Mouse (Mus musculus) CH12.LX (cell line): Measurements from ENCODE around the gene Son. TPM values are rescaled to one million over a fixed set of nuclear protein-coding genes. Genes with fewer than 3 reads are reported as not detected.
A peak's percentile ranks its signal among the peaks of the same experiment; 100 is the strongest.

Experiments
- DNase-seq: peaks from one replicate; pipeline ENCODE4 v3.0.0-alpha.2; 2013; ENCODE audit errors: extremely low read depth
- H3K27ac ChIP-seq: 2 replicates; pipeline ENCODE4 v1.5.1; 2012; ENCODE audit warnings: low read depth, mild to moderate bottlenecking, control low read depth, moderate library complexity; ENCODE audit not compliant: insufficient read depth
- H3K27me3 ChIP-seq: replicated peaks from 2 replicates; pipeline ENCODE3; 2012; ENCODE audit warnings: inconsistent platforms
- H3K36me3 ChIP-seq, 2 experiments: replicated peaks in 1 of 2; 2 replicates each; pipeline versions ENCODE3 to v1.6.1; 2012; ENCODE audit warnings: inconsistent platforms in 1 of 2, low read length in 1 of 2, mild to moderate bottlenecking in 1 of 2, mixed read lengths in 1 of 2, moderate library complexity in 1 of 2; ENCODE audit not compliant: control insufficient read depth in 1 of 2, insufficient read depth in 1 of 2
- H3K4me1 ChIP-seq, 2 experiments: 2 replicates each; pipeline ENCODE4 v1.6.1; 2012; ENCODE audit warnings: inconsistent platforms in 1 of 2, moderate library complexity in 1 of 2; ENCODE audit not compliant: insufficient read depth in 2 of 2, control insufficient read depth in 1 of 2
- H3K4me2 ChIP-seq: 2 replicates; pipeline ENCODE4 v1.6.1; 2012; ENCODE audit warnings: low read depth, mild to moderate bottlenecking, control low read depth; ENCODE audit not compliant: poor library complexity, insufficient read depth, severe bottlenecking
- H3K4me3 ChIP-seq, 3 experiments: fragments of 150-350 bp in 1 of 3; sonication (generic) in 1 of 3; replicated peaks in 1 of 3; 2 replicates each; pipeline versions ENCODE3 to v1.5.1; 2011 to 2012; ENCODE audit warnings: low read depth in 2 of 3, low read length in 2 of 3, mild to moderate bottlenecking in 2 of 3, moderate library complexity in 2 of 3, control low read depth in 1 of 3, improper control_type of control experiment in 1 of 3, inconsistent platforms in 1 of 3, mixed read lengths in 1 of 3; ENCODE audit not compliant: poor library complexity in 1 of 3
- H3K79me2 ChIP-seq: replicated peaks from 2 replicates; pipeline ENCODE4 v1.6.1; 2012; ENCODE audit warnings: mild to moderate bottlenecking, moderate library complexity; ENCODE audit not compliant: control insufficient read depth, poor library complexity, insufficient read depth, severe bottlenecking; ENCODE audit errors: extremely low read depth
- H3K9ac ChIP-seq: 2 replicates; pipeline ENCODE4 v1.6.1; 2012; ENCODE audit warnings: low read depth, mild to moderate bottlenecking, control low read depth, moderate library complexity; ENCODE audit not compliant: insufficient read depth
- H3K9me3 ChIP-seq: replicated peaks from 2 replicates; pipeline ENCODE3; 2012; ENCODE audit warnings: low read length, inconsistent platforms, mixed read lengths
- CHD1 ChIP-seq: IDR thresholded peaks from 2 replicates; pipeline ENCODE4 v1.6.1; 2012; ENCODE audit warnings: low read depth, low read length, improper control_type of control experiment, inconsistent platforms
- CHD2 ChIP-seq: IDR thresholded peaks from 2 replicates; pipeline ENCODE4 v1.6.1; 2011; ENCODE audit warnings: low read length, improper control_type of control experiment
- CTCF ChIP-seq, 2 experiments: IDR thresholded peaks in 1 of 2; conservative IDR thresholded peaks in 1 of 2; 2 replicates each; pipeline ENCODE4 v1.5.1; 2011 to 2012; ENCODE audit warnings: low read depth in 2 of 2, low read length in 2 of 2, improper control_type of control experiment in 1 of 2, inconsistent platforms in 1 of 2, mild to moderate bottlenecking in 1 of 2, moderate library complexity in 1 of 2
- ETS1 ChIP-seq: conservative IDR thresholded peaks from 2 replicates; pipeline ENCODE4 v1.6.1; 2012; ENCODE audit warnings: low read depth, mild to moderate bottlenecking, inconsistent platforms, low read length, improper control_type of control experiment, moderate library complexity
- IRF4 ChIP-seq: IDR thresholded peaks from 2 replicates; pipeline ENCODE4 v1.6.1; 2014; ENCODE audit warnings: low read depth, mild to moderate bottlenecking, inconsistent platforms, low read length, improper control_type of control experiment
- MEF2A ChIP-seq: IDR thresholded peaks from 2 replicates; pipeline ENCODE4 v1.6.1; 2014; ENCODE audit warnings: low read depth, mild to moderate bottlenecking, inconsistent platforms, low read length, improper control_type of control experiment, borderline replicate concordance
- NELFE ChIP-seq: IDR thresholded peaks from 2 replicates; pipeline ENCODE4 v1.6.1; 2011; ENCODE audit warnings: low read depth, low read length, improper control_type of control experiment
- POLR2A ChIP-seq: IDR thresholded peaks from 2 replicates; pipeline ENCODE4 v1.6.1; 2011; ENCODE audit warnings: low read depth, mild to moderate bottlenecking, improper control_type of control experiment, low read length
- RAD21 ChIP-seq: IDR thresholded peaks from 2 replicates; pipeline ENCODE4 v1.6.1; 2011; ENCODE audit warnings: low read depth, mild to moderate bottlenecking, low read length, improper control_type of control experiment, moderate library complexity
- TBP ChIP-seq: conservative IDR thresholded peaks from 2 replicates; pipeline ENCODE4 v1.6.1; 2011; ENCODE audit warnings: low read depth, low read length, improper control_type of control experiment
- ZC3H11A ChIP-seq: IDR thresholded peaks from 2 replicates; pipeline ENCODE4 v1.6.1; 2012; ENCODE audit warnings: low read depth, mild to moderate bottlenecking, inconsistent platforms, low read length, improper control_type of control experiment
- ZMIZ1 ChIP-seq: IDR thresholded peaks from 2 replicates; pipeline ENCODE4 v1.6.1; 2012; ENCODE audit warnings: low read depth, mild to moderate bottlenecking, inconsistent platforms, low read length, improper control_type of control experiment
- dilution Hi-C: fragments of 300-500 bp; cut with MboI; formaldehyde crosslinking; loops from 2 replicates; pipeline ENCODE4 v1.14.3; 2020; ENCODE audit warnings: low sequenced_read_pairs; ENCODE audit not compliant: extremely low pct_unique_long_range_greater_than_20kb, extremely low pct_ligation_motif_present
- in situ Hi-C: fragments of 300-500 bp; cut with MboI; formaldehyde crosslinking; loops from 3 replicates; pipeline ENCODE4 v1.14.3; 2019; ENCODE audit warnings: low sequenced_read_pairs, low pct_ligation_motif_present, low pct_unique_long_range_greater_than_20kb, mixed read lengths
- polyA plus RNA-seq: library from polyadenylated mRNA; unstranded; fragments of >175 nt; gene quantifications from 2 replicates; pipeline ENCODE4 v1.2.1, GENCODE M21; 2012; ENCODE audit warnings: low read depth; ENCODE audit not compliant: insufficient read length
- total RNA-seq, 2 experiments: library from RNA; depleted of rRNA; stranded (reverse); fragments of 300-350 nt in 1 of 2; fragments of >200 nt in 1 of 2; gene quantifications; 2 replicates each; pipeline ENCODE4 v1.2.3; 2012 to 2014

The Son gene
- total and polyA plus RNA-seq, 3 experiments, result 126 to 271 (median 206) TPM

DNA sequence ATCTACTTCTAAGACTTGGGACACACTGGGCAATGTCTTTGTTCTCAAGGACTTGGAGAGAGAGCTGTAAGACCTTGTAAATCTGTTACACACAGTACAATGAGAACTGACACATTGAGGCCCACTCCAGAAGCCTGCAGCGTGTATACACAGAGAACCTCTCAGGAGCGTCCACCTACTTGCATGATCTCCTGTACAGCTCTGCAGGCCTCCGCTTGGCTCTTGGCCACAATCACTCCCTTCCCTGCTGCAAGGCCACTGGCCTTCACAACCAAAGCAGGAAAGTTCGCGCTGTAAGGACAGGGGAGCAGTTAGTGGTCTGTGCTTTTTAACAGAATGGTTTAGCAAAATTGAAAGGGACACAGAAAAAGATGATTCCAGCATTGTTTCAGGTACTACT is 8.1 kb upstream of the Son start:
- H3K9me3 ChIP-seq, result no peaks in the 10 kb centered on the region
- TF ChIP-seq POLR2A (0 out of 2 replicates have a peak, but pooled peaks have one; percentile 20), ZC3H11A (no peak)
- TF ChIP-seq, all 38 proteins: peak for 1
- dilution Hi-C loops, result no loop called here
- DNase-seq, result no peak
- H3K27ac ChIP-seq, result no peak overlapping the region
- H3K4me2 ChIP-seq, result no peak overlapping the region
- peaks cover 76 to 90% of the 10 kb centered on the region in 2 experiments for H3K36me3 ChIP-seq
- H3K4me3 ChIP-seq, result no peak overlapping the region
- no peak overlapping the region for H3K9ac ChIP-seq
- peaks cover 39% of the 10 kb centered on the region for H3K79me2 ChIP-seq
- no peaks in the 10 kb centered on the region for H3K27me3 ChIP-seq
- peaks cover 0 to 14% of the 10 kb centered on the region in 2 experiments; a peak in 2 of 4 replicates for H3K4me1 ChIP-seq
- in situ Hi-C loops, result no loop called here

DNA sequence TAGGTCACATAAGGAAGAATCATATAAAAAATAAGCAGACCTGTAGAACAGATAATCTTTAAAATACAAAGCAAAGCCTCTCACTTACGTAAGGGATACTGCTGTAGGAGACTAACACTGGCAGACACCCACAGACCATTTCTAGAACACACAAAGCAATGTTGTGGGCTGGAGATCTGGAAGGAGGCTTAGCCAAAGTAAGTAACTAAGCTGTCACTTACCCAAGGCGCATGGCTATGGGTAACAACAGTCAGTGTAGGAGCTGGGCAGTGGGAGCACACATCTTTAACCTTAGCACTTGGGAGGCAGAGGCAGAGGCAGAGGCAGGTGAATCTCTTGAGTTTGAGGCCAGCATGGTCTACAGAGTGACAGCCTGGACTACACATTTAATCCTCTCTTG is 7.7 kb upstream of the Son start:
- DNase-seq, result no peak
- Histone ChIP-seq H3K4me2 (no peak overlapping the region), H3K27me3 (no peaks in the 10 kb centered on the region), H3K9me3 (no peaks in the 10 kb centered on the region), H3K27ac (no peak overlapping the region), H3K79me2 (peaks cover 44% of the 10 kb centered on the region), H3K4me1 (peaks cover 0 to 19% of the 10 kb centered on the region in 2 experiments; a peak in 2 of 4 replicates), H3K4me3 (no peak overlapping the region), H3K9ac (no peak overlapping the region), H3K36me3 (peaks cover 72 to 94% of the 10 kb centered on the region in 2 experiments)
- dilution Hi-C loops, result no loop called here
- TF ChIP-seq RAD21 (no peak), ETS1 (no peak), MEF2A (no peak), NELFE (no peak), CHD2 (no peak), CTCF (conservative IDR thresholded peaks at IDR 0.05 in 1 of 2, IDR thresholded peaks at IDR 0.05 in 1 of 2; ENCODE audit: low read depth in 2 of 2, low read length in 2 of 2) (no peak), IRF4 (no peak)
- in situ Hi-C loops, result no loop called here

DNA sequence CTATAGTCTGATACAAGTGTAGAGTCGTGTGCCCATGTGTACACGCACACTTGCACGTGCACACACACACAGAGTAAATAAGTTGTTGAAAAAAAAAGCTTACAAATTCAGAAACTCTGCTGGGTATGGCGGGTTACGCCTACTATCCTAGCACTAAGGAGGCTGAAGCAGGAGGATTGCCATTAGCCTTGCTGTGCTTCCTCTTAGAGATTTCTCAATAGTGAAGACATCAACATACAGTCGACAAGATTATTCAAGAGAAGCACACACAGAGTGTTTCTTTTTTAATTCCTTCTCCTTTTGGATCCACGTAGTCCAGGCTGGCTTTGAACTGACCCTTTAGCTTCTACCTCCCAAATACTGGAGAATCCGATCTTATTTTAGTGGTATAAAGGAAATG is 7.1 kb upstream of the Son start:
- in situ Hi-C loops (no loop called here), dilution Hi-C loops (no loop called here)
- Histone ChIP-seq H3K4me2 (no peak overlapping the region), H3K79me2 (peaks cover 49% of the 10 kb centered on the region), H3K27me3 (no peaks in the 10 kb centered on the region), H3K27ac (no peak overlapping the region), H3K9ac (no peak overlapping the region), H3K36me3 (peaks cover 68 to 92% of the 10 kb centered on the region in 2 experiments), H3K4me1 (peaks cover 0 to 23% of the 10 kb centered on the region in 2 experiments; a peak in 2 of 4 replicates), H3K9me3 (no peaks in the 10 kb centered on the region), H3K4me3 (no peak overlapping the region)
- no peak for DNase-seq
- TF ChIP-seq TBP (no peak), CHD1 (no peak), ZMIZ1 (no peak)
